Mouse (Mus musculus): ENCODE data around the gene Wipf2.

Gene Wipf2

GRCm38 (mm10) chr11:98854116-98854515 lies 9.3 kb upstream of the Wipf2 start:
- in situ Hi-C loops (cut with MboI, MseI), result no loop called here

DNA sequence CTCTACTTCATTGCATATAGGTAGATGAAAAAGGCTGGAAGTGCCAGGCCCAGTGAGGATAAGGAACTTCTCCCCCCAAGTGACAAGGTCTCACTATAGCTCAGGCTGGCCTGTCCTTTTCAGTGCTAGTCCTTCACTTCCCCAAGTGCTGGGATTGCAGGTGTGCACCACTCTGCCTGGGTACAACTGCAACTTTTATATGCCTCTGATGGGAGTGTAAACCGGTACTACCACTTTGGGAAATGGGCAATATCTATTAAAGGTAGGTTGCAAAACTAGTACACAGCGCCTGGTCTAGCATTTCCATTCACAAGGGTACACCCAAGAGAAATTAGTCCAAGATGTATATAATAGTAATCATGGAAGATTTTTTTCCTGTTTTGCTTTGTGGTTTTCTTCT lies 8.8 kb upstream of the Wipf2 start:
- in situ Hi-C loops (cut with MboI, MseI), result no loop called here

DNA sequence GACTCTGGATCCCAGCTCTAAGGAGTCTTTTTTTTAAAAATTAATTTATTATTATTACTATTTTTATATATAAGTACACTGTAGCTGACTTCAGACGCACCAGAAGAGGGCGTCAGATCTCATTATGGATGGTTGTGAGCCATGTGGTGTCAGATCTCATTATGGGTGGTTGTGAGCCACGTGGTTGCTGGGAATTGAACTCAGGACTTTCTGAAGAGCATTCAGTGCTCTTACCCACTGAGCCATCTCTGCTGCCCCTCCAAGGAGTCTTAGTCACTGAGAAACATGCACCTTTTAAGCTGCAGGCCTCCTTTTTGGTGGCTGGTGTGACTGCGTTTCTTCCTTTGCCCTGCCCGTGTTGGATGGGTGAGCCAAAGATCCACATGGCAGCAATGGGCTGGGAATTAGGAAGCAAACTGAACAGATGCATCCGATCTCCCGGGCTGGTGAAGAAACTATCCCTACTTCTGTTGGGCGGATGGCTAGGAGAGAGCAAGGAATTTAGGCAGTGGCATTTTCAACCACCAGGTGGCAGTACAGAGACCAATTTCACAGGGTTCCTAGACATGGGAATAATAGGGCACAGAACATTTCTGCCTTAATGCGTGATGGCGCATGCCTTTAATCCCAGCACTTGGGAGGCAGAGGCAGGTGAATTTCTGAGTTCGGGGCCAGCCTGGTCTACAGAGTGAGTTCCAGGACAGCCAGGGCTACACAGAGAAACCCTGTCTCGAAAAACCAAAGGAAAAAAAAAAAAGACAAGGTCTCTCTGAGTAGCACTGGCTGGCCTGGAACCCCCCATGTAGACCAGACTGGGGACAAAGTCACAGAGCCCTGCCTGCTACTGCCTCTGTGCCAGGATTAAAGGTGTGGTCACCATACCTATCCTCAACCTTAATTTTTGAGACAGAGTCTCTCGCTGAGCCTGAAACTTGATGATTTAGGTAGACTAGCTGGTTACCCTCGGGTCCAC lies 4.4 kb upstream of the Wipf2 start:
- in situ Hi-C loops (cut with MboI, MseI), result no loop called here

DNA sequence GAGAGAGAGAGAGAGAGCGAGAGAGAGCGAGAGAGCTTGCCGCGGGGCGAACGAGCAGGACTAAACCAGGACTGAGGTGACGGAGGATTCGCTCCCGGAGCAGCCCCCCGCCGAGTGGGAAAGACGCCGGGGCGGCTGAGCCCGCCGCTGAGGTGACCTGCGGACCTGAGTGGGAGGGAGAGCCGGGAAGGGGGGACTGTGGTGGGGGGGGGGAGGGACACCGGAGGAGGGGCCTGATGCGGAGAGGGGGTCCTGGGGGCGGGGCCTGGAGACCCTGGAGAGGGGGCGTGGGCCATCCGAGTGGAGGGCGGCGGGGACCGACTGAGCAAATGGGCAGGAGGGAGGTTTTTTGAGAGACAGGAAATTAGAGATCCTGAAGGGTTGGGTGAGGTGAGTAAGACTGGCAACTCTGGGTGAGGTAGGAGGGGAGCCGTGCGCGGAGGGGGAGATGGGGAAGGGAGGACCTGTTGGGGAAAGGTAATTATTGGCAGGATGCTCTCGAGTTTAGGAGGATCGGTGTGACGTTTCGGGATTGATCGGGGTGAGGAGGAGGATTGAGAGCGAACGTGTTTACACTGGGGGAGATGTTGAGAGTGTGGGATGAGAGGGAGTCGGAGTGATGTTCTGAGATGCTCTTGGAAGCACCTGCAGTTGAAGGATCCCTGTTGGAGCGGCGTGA lies 452 bp downstream of the Wipf2 start:
- in situ Hi-C loops (cut with MboI, MseI), result no loop called here

- in situ Hi-C loops (cut with MboI, MseI), result no loop called here
These were observed 3.9 kb downstream of the Wipf2 start for GRCm38 (mm10) chr11:98867293-98867692.

- in situ Hi-C loops (cut with MboI, MseI), result no loop called here
These were observed 6.5 kb downstream of the Wipf2 start for GRCm38 (mm10) chr11:98869906-98870305.

- in situ Hi-C loops (cut with MboI, MseI), result no loop called here
These were observed 7.4 kb downstream of the Wipf2 start for GRCm38 (mm10) chr11:98870791-98871190.

GRCm38 (mm10) chr11:98871416-98871815 lies 8.0 kb downstream of the Wipf2 start:
- in situ Hi-C loops (cut with MboI, MseI), result no loop called here

- in situ Hi-C loops (cut with MboI, MseI), result no loop called here
These were observed 8.6 kb downstream of the Wipf2 start for GRCm38 (mm10) chr11:98872040-98872439.

- in situ Hi-C loops (cut with MboI, MseI), result no loop called here
These were observed 10.5 kb downstream of the Wipf2 start for GRCm38 (mm10) chr11:98873900-98874299.

- in situ Hi-C loops (cut with MboI, MseI), result no loop called here
These were observed 13.6 kb downstream of the Wipf2 start for GRCm38 (mm10) chr11:98877001-98877400.

DNA sequence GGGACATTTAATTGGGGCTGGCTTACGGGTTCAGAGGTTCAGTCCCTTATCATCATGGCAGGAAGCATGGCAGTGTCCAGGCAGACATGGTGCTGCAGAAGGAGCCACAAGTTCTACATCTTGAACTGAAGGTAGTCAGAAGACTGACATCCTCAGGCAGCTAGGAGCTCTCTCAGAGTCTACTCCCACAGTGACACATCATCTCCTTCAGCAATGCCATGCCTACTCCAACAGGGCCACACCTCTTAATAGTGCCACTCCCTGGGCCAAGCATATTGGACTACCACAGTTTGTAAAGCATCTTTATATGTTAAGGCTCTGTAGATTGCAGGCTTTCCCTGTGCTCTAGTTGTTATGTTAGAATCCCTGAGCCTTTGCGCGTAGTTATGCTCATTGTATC lies 24.3 kb downstream of the Wipf2 start:
- in situ Hi-C loops (cut with MboI, MseI), result no loop called here

DNA sequence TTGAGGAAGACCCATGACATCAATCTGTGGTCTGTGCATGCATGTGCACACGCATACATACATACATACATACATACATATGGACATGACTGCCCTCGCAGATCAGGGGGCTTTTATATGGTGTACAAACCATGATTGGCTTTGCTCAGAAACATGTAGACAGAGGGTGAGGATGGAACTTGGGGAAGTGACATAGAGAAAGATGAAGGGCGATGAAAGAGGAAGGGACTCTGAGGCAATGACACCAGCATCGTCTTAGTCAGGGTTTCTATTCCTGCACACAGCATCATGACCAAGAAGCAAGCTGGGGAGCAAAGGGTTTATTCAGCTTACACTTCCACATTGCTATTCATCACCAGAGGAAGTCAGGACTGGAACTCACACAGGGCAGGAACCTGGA lies 25.6 kb downstream of the Wipf2 start:
- in situ Hi-C loops (cut with MboI, MseI), result no loop called here

- in situ Hi-C loops (cut with MboI, MseI), result loop anchor here in 1 of 2 experiments (10.0 kb wide), 1 partner anchor 1655 kb away; no protein-coding TSS in a partner anchor
These were observed 26.5 kb downstream of the Wipf2 start for GRCm38 (mm10) chr11:98889977-98890376.

DNA sequence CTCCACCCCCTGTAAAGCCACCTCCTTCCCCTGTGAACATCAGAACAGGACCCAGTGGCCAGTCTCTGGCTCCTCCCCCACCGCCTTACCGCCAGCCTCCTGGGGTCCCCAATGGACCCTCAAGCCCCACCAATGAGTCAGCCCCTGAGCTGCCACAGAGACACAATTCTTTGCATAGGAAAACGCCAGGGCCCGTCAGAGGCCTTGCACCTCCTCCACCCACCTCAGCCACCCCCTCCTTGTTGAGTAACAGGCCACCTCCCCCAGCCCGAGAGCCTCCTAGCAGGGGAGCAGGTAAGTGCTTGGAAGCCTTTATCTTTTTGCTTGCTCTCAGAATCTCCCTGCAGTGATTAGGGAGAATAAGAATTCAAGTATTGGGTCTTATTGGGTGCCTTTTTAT lies 29.0 kb downstream of the Wipf2 start:
- in situ Hi-C loops (cut with MboI, MseI), result loop anchor here in 1 of 2 experiments (10.0 kb wide), 1 partner anchor 1658 kb away; no protein-coding TSS in a partner anchor

- in situ Hi-C loops (cut with MboI, MseI), result loop anchor here in 1 of 2 experiments (5.0 kb wide), 1 partner anchor 198 kb away; the partner anchor contains the start of gene Csf3
These were observed 37.2 kb downstream of the Wipf2 start for GRCm38 (mm10) chr11:98900529-98901125.

DNA sequence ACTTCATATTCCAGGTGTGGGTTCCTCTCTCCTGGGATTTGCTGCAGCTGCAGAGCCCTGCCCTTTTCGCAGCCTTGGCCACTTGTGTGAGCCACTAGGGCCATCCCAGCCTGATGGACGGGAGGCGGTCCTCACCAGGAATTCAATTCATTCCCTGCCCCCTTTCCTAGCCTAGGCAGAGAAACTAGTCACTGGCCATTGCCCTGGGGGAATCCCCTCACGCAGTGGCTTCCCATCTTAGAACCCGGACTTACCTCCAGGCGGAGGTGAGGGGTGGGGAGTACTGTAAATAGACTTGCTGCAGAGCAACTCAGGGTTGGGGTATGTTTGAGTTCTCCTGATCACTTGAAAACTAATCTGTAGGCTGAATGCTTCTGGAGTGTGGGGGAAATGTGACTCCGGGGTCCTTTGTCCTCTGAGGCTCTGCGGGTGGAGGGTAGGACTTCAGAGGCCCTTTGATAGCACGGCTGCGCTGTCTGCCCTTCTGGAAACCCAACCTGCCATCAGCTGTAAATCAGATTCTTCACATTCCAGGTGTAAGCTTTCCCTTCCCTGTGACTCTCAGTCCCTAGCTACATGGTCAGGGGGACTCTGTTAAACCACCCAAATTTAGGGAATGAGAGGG lies 39.3 kb downstream of the Wipf2 start:
- in situ Hi-C loops (cut with MboI, MseI), result loop anchor here in 1 of 2 experiments (5.0 kb wide), 1 partner anchor 200 kb away; the partner anchor contains the start of gene Csf3

GRCm38 (mm10) chr11:98904577-98904976 lies 41.1 kb downstream of the Wipf2 start:
- in situ Hi-C loops (cut with MboI, MseI), result loop anchor here in 1 of 2 experiments (5.0 kb wide), 1 partner anchor 202 kb away; the partner anchor contains the start of gene Csf3

DNA sequence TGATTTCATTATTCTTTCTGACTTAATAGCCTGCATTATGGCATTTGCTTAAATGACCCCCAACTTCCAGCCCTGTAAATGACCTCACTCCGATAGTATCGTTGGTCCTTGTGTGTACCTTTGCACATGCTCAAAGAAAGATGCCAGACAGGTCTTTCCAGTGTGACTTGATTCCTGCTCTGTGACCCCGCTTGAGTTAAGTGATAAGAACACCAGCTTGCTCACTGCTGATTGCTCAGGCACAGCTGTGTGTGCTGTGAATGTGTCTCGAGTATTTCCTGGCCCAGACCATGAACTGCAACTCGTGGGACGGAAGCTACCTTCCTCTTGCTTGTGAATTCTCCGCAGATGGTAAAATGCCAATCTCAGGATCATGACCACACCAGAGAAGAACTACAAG lies 41.6 kb downstream of the Wipf2 start:
- in situ Hi-C loops (cut with MboI, MseI), result no loop called here

- in situ Hi-C loops (cut with MboI, MseI), result no loop called here
These were observed 42.1 kb downstream of the Wipf2 start for GRCm38 (mm10) chr11:98905583-98905982.

DNA sequence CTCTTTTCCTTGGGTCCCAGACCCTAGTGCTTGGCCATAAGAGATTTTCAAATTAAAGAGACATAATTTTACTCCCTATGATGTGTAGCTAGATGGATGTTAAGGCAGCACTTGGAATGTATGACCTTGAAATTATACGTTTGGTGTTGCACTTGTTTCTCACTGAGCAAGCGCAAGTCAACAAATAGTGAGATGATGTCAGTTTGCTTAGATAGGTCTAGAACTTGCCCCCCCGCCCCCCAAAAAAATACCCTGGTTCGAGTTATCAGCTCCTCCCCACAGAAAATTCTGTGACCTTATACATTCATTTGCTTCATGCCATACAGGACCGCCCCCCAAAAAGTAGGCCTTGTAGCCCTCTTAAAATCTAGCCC lies 43.6 kb downstream of the Wipf2 start:
- in situ Hi-C loops (cut with MboI, MseI), result no loop called here

Measured in T-helper 17 cell (primary cell).